Mouse (Mus musculus): ENCODE measurements around the gene Oip5.
"Not testable (repeated sequence)": the region's sequence is repeated elsewhere in the genome, so short reads cannot be mapped to it uniquely, and the experiment has no call there.

Gene Oip5

DNA sequence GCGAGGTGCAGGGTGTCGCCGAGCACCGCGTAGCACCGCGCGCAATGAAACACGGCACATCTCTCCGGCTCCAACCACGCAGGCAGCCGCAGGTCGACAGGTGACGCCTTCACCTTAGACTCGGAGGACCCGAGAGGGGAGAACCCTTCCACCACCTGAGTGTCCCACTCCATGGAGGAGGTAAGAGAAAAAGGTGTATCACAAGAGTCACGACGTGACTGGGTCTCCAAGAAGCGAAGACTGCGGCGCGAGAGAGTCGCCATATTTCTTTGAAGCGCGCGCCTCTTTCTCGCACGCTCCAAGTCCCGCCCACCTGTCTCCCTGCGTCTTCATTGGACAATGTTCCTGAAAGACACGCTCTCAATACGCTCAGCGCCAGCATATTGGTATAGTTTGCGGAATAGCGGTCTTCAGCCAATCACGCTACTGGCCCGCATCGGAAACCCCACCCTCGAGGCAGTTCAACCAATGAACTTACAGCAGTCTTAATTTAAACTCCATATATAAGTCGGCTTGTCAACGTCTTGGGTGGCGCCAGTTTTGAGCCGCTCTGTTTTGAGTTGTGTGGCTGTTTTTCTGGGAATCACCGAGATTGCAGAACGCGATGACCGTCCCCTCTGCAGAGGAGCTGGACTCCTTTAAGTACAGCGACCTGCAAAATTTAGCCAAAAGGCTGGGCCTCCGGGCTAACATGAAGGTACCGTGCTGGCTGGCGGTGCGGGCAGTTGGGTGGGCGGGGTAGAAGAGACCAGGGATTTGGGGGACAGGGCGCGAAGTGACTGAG is at the start of gene Oip5, which contains the start of gene Nusap1:
Gene Oip5, minus strand, starts transcription at position 271 of the 784 bp plus-strand sequence.
Gene Nusap1, plus strand, starts transcription at position 100 of the 784 bp plus-strand sequence.
- peak; percentile 91 for DNase-seq

DNA sequence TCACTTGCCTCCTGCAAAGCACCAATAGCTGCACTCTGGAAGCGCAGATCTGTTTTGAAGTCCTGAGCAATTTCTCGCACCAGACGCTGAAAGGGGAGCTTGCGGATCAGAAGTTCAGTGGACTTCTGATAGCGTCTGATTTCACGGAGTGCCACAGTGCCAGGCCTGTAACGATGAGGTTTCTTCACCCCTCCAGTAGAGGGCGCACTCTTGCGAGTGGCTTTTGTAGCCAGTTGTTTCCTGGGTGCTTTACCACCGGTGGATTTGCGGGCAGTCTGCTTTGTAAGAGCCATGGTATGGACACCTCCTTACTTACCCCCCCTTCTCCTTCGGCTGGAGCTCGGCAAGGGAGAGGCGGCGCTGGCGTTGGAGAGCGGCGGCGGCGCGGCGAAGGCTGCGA is 47.5 kb upstream of the Oip5 start:
- not testable (repeated sequence) for DNase-seq

DNA sequence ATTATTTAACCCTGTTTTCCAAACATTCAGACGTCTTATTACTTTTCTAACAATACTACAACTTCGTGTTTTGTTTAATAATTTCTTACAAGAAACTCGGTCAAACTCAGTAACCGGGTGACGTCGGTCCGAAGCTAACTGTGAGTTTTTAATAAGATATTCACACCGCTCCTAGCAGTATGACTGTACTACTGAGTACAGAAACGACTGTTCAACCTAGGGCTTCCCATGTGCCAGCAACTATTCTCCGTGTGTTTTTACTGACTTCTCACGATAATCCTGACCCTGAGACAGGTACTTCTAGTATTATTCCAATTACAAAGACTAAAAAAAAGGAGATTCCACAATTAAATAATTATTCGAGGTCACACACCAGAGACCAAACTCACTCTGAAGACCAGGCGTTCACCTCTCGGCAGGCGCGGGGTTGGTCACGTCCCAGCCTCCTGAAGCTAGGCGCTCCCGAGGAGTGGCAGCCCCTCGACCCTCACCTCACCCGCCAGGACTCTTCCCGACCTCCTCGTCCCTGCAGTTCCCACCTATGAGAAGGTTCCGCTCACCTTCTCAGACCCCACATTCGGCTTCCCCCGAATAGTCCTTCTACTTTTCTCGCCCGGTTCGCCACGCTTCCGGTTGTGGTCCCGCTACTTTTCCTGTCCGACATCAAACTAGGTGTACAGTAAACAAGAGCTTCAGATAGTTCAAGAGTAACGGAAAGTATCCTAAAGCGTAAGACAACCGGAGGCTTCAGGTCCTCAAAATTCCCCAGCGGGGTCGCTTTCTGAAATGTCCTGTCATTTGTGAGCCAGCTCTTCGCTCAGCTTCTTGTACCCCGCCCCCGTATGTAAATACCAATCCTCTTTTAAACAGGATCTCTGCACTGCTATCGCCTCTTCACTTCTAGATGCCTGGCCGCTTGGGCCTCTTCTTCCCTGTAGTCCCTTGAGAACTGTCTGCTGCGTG is 44.2 kb upstream of the Oip5 start, which contains the start of gene Ndufaf1:
Gene Ndufaf1, minus strand, starts transcription at position 608 of the 963 bp plus-strand sequence.
- peak; percentile 89 for DNase-seq

DNA sequence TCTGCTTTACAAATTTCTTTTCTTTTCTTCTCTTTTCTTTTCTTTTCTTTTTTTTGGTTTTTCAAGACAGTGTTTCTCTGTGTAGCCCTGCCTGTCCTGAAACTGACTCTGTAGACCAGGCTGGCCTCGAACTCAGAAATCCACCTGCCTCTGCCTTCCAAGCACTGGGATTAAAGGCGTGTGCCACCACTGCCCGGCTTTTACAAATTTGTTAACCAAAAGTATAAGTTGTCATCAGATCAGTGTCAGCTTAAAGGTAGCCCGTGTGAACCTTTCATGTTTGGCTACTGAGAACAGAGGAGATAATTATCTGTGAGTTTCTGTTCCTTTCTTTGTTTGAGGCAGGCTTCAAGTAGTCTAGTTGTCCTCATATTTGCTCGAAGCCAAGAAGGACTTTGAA is 26.0 kb upstream of the Oip5 start:
- no peak for DNase-seq

DNA sequence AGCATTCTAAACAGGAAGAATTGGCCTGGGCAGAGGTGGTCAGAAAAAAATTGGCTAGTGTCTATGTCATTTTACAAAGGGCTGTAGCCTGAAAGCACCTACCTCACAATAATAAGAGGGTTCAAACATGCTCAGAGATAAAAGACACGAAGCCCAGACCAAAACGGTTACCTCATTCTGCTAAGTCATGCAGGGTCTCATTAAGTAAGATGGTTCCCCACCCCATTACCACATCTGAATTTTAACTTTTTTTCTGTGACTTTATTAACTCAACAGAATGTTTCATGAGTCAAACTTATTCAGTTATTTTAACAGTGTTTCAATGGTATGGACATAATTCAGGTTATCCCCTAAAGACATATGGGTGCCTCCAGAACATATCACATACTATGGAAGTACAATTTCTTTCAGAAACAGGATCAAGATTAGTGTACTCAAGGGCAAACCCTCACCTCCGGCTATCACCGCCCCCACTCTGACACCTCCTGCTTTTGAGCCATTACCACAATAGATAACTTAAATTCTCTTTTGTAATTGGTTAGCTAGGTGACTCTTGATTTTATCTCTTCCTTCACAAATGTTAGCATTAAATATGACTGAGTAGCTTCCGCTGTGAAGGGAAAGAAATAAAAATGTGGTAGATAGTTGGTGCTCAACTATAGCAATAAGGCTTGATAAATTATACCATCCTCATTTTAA is 23.1 kb upstream of the Oip5 start:
- DNase-seq: no peak

DNA sequence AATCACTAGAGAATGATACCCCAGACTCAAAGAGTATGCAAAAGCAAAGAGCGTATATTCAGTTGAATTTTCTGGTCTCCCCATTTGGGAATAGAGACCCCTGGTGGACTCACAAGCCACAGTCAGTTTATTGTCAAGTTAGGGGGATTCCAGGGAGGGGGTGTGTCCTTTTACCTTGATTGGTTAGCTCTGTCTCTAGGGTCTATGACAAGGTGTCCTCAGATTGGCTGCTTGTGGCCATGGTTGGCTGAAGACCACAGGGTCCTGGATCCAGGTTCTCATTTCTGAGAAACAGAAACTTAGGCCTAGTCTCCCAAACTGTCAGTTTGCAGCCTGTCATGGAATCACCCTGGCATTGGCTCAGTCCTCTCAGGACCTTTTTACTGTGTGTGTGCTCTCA is 18.5 kb upstream of the Oip5 start:
- no peak for DNase-seq

DNA sequence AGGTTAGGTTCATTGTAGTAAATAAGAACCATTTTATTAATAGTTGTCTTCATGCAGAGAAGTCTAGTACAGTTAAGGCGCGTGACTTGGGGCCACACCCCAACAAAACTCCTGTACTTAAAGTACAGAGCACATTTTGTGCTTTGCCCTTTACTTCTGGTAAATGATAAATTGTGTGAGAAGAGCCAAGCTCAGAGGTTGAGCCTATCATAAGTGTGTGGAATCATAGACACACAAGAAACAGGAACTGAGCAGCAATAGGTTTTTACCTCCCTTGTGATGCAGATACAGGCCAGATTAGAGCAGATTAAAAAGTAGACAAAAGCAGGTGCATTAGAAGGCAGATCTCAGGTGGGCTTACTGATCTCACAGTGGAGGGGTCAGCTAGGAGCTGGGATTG is 3.0 kb upstream of the Oip5 start:
- DNase-seq: no peak

DNA sequence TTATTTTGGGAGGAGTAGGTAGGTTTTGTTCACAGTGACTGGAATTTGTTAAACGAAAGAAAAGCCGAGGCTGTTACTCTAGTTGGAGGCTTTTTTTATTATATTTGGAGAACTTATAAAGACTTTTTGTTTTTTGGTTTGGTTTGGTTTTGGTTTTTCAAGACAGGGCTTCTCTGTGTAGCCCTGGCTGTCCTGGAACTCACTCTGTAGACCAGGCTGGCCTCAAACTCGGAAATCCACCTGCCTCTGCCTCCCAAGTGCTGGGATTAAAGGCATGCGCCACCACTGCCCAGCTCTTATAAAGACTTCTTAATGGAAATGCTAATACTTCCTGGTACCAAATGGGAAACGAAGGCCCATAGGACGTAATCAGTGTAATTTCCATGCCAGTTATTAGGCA is 733 bp upstream of the Oip5 start:
- DNase-seq: not testable (repeated sequence)

DNA sequence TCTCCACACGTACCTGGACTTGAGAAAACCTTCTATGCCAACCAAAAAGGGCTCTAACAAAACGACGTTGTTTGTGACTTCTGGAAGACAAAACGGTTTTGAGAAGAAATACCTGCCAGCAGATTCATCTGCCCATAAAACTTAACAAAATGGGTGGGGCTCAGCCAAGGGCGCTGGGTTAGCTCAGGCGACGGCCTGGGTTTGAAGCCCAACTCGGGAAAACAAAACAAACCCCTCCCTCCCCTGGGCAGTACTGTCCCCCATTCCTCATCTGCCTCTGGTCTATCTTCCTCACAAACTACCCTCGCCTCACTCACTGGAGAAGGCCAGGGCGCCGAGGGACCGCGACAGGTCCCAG is 449 bp downstream of the Oip5 start:
- no peak for DNase-seq

DNA sequence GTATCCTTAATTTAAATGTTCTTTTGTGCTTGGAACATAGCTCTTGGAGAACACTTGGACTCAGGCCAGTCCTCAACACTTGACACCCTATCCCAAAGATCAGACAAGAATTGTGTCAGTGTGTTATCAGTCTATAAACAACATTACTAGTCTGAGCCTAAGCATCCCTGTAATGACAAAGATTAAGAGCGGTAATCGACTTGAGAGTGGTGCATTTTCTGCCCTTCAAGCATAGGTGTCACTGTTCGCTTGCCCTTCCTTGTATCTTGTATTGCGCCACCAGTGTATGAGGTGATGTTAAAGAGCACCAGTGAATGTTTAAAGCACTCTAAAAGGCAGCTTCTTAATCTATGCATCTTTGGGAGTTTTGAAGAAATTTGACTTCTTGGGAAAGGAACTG is 11.2 kb downstream of the Oip5 start:
- DNase-seq: no peak

DNA sequence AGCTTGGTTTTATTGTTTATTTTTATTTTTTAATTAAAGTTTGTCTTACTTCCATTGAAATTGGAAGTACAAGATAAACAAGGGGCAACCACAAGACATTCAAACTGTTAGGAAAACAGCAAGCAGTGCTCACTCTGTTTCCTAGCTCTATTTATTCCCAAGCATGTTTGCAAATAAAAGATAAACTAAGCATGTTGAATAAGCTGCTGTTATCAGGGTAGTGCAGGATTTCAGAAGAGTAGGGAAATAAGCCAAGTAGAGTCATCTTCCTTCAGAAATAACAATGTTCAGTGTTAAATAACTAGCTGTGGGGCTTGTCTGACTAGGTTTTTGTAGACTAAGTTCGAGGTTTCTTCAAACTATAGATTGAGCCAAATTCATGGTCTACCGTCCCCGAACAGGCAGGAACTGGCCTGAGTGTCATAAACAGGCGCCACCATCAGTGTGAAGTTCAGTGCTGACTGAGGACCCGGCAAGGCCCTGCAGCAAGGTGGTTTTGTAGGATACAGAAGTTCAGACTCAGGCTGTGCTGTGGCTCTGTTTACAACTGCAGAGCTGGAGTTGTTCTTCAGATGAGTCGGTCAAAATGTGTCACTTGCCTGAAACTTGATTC is 12.8 kb downstream of the Oip5 start:
- DNase-seq: no peak

DNA sequence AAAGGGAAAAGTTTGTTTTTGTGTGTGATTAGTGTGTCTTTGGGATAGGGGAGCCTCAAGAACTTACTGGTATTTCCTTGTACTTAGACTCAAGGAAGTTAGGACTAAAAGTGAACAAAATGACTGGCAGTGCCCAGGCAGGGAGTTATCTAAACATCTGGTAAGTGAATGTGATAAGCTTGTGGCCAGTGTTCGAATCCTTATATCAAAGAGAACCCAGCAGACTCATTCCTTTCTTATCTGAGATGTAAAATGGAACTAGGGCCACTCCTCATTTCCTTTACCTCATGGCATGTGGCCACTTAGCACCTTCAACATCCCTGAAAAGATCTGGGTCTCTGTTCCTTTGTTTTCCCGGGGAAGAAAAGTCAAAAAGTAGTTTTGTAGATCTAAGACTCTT is 14.4 kb downstream of the Oip5 start:
- no peak for DNase-seq

DNA sequence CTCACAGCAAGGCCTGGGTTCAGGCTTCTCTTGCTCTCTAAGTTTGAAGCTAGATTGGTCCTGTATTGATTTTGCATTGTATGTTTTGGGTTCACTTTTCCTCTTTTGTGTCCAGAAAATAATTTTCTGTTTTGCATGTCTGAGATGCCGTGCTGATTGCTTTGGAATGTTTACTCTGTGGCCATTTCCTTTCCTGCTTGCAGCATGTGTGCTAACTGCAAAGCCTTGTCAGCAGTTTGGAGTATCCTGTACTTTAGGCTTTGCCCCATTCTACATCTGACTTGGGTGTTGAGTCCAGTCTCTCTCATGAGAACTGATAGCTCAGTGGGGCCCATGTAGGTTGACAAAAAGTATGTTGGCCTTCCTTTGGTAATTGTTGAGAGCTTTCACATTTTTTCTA is 15.8 kb downstream of the Oip5 start:
- no peak for DNase-seq

DNA sequence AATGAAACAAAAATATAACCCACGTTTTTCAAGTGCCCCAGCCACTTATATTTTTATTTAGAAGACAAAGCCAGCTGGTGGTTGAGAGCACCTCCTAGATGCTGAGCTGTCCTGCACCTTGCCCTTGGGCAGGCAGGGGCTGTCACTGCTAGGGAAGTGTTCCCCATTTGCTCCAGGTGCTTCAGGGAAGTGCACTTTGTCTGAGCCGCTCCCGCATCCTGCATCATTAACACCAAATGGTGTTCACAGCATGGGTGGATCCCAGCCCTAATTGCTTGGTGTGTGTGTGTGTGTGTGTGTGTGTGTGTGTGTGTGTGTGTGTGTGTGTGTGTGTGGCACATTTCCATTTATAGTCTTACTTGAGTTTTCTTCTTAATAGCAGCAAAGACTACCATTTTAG is 16.7 kb downstream of the Oip5 start:
- not testable (repeated sequence) for DNase-seq

DNA sequence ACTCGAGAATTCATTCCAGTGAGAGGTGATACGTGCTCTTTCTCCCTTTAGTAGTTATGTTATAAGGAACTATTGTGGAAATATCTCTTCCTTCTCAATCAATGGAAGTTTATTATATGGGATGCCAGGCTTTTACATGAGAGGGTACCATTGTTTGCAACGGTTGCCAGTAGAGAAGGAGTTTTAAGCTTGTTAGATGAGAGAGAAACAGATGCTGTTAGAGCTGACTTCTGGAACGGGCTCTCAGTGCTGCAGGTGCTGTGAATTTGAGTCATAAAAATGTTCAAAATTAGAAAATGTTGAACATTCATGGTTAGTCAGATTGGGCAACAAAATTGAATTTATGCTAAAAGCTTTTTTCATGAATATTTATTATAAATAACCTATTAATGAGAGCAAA is 17.2 kb downstream of the Oip5 start:
- DNase-seq: no peak

DNA sequence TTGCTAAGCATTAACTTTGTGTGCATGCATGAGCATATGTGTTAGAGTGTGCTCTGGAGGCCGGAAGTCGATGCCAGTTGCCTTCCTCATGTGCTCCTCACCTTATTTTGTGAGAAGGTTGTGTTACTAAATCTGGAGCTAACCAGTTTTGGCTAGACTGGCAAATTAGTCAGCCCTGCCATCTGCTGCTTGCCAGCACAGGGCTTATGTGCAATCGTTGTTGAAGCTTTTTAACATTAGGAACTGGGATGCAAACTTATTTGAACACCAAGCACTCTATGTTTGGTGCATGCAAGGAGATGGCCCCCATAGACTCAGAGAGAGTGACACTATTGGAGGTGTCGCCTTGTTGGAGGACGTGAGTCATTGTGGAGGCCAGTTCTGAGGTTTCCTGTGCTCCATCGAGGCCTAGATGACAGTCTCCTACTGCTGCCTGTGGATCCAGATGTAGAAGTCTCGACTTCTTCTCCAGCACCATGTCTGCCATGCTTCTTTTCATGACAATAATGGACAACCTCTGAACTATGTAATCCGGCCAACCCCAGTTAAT is 21.4 kb downstream of the Oip5 start:
- DNase-seq: no peak

DNA sequence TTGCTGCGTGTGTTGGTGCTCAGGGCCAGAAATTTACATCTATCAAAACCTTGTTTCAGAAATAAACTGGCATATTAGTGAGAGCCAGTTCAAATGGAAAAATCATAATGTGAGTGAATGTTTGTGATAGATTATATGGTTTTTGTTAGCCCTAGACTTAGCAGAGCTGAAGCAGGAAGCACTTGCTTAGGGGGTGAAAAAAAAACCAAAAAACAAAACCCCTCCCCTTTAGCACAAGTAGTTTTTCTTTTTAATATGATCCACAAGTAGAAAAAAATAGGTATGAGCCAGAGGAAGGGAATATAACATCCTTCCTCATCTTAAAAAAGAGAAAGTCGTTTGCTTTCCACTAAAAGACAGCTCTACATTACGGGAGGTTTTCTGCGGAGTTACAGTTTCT is 23.0 kb downstream of the Oip5 start:
- DNase-seq: no peak

DNA sequence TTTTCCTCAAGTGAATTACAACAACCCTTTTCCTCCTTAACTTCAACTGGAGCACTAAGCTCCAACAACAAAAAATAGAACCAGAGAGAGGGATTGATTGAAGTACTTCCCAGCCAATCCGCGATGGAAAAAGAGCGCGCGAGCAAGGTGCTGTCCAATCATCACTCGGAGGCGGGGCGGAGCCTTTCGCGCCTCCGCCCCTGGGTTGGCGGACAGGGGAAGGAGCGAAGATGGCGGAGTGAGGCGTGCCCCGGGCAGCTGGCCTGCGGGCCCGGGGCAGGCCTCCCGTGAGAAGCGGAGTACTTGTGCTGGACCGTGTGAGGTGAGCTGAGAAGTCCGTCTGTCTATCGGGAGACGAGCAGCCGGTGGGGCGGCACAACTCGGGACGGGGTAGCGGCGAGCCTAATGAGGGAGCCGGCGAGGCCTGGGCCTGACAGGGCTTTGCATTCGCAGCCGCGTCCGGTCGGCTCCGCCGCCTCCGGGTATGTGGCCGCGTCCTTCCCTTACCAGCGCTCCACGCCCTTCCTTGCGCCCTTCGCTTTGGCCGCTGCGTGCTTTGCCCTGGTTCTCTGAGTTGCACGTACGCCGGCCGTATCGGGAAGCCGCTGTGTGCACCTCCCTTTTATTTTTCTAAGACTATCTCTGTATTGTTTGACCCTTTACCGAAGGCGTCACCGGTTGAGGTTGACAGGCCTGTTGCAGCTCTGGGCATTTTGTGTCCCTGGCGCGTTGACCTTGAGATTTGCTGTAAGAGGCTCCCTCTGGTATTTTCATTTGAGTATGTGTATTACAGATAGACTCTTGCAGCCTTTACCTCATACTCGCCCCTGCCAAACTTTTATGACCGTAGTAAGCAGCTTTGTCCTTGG is 23.9 kb downstream of the Oip5 start:
- peak; percentile 95 for DNase-seq

DNA sequence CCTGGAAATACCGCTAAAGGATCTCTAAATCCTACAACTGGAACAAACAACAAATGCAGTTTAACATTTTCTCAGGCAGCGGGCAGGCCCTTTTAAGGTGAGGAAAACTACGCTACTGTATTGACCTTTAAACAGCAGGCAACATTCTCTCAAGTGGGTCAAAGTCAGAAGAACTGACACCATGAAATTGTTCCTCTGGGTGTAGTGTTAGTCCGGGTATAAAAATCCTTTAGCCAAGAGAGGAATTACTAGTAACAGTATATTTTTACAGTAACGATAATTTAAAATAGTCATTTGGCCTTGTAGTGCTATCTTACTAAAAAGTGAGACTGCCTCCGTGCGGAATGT is 24.5 kb downstream of the Oip5 start:
- DNase-seq: peak; percentile 16

DNA sequence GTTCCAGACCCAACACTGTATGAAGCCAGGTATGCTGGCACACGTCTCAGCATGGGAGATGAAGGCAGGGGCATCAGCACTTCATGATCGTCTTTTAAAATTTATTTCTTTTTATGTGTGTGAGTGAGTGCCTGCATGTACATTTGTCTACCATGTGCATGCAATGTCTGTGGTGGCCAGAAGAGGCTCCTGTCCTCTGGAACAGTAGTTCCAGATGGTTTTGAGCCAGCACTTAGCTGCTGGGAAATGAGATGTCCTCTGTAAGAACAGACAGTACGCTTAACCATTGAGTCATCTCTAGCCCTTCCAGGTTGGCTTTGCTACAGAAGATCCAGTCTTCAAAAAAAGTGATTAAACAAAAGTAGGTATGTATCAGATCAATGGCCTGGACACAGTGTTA is 27.0 kb downstream of the Oip5 start:
- DNase-seq: no peak

DNA sequence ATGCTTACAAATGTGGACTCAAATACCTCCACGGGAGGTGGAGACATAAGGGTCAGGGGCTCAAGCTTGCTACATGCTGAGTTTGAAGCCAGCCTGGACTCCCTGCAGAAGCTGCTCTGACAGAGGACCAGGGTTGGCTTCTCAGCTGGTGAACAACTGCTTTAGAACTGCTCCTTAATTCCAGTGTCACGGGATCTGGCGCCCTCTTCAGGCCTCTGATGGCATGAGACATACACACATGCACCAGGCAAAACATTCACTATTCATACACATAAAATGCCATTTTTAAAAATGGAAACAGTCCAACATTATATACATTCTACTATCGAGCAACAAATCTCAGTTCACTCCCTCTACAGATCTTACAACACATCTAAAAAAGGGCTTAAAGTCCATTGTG is 30.9 kb downstream of the Oip5 start:
- DNase-seq: peak; percentile 82

DNA sequence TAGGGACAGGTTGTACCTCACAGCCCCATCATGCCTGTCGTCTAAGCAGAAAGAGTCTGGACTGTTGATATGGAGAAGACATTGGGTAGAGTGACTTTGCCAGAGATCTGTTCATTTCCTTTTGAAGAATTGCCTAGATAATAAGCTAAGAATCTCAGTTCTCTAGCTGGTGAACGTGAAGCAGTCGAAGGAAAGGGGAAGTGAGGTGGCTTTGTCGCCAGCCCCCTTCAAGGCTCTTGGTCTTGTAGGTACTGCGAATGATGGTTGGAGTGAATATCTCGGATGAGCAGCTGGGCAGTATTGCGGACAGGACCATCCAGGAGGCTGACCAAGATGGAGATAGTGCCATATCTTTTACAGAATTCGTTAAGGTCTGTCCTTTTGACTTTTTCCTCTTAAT is 34.0 kb downstream of the Oip5 start:
- DNase-seq: no peak

Data from kidney, adult 18-20 months (tissue).